Mouse (Mus musculus) kidney, postnatal 10 days (tissue): ENCODE results near the gene Ddo.

Experiments
- DNase-seq: peaks from one replicate; pipeline ENCODE4 v3.0.0; 2021; ENCODE audit warnings: mixed read lengths

Ddo gene

GRCm38 (mm10) chr10:40629656-40630311 is at the start of gene Ddo:
TSS of gene Ddo (plus strand) at chr10:40630011.
- DNase-seq, result peak; percentile 65

- peak; percentile 32 for DNase-seq
Measured at GRCm38 (mm10) chr10:40583584-40584255, 46.1 kb upstream of the Ddo start.

- DNase-seq, result no peak
Measured at GRCm38 (mm10) chr10:40592186-40592585, 37.6 kb upstream of the Ddo start.

GRCm38 (mm10) chr10:40597177-40597576 is 32.6 kb upstream of the Ddo start:
- no peak for DNase-seq

- DNase-seq, result no peak
Measured at GRCm38 (mm10) chr10:40604706-40605394, 25.0 kb upstream of the Ddo start.

GRCm38 (mm10) chr10:40617973-40618372 is 11.8 kb upstream of the Ddo start:
- DNase-seq, result no peak

- DNase-seq, result no peak
Measured at GRCm38 (mm10) chr10:40619760-40620159, 10.1 kb upstream of the Ddo start.

- DNase-seq, result peak; percentile 72
Measured at GRCm38 (mm10) chr10:40629140-40629539, 671 bp upstream of the Ddo start.

- peak; percentile 74 for DNase-seq
Measured at GRCm38 (mm10) chr10:40630457-40630856, 646 bp downstream of the Ddo start.

- DNase-seq, result peak; percentile 46
Measured at GRCm38 (mm10) chr10:40630961-40631360, 1.1 kb downstream of the Ddo start.

- DNase-seq, result no peak
Measured at GRCm38 (mm10) chr10:40632087-40632486, 2.3 kb downstream of the Ddo start.

GRCm38 (mm10) chr10:40637331-40637730 is 7.5 kb downstream of the Ddo start:
- DNase-seq, result no peak

- no peak for DNase-seq
Measured at GRCm38 (mm10) chr10:40638276-40638675, 8.5 kb downstream of the Ddo start.

- no peak for DNase-seq
Measured at GRCm38 (mm10) chr10:40638823-40639819, 9.3 kb downstream of the Ddo start.

GRCm38 (mm10) chr10:40640406-40640805 is 10.6 kb downstream of the Ddo start:
- no peak for DNase-seq

GRCm38 (mm10) chr10:40641901-40642300 is 12.1 kb downstream of the Ddo start:
- no peak for DNase-seq

- no peak for DNase-seq
Measured at GRCm38 (mm10) chr10:40643126-40643525, 13.3 kb downstream of the Ddo start.

GRCm38 (mm10) chr10:40644456-40644855 is 14.6 kb downstream of the Ddo start:
- no peak for DNase-seq

GRCm38 (mm10) chr10:40645346-40645745 is 15.5 kb downstream of the Ddo start:
- no peak for DNase-seq

- no peak for DNase-seq
Measured at GRCm38 (mm10) chr10:40648776-40649175, 19.0 kb downstream of the Ddo start.

- DNase-seq, result no peak
Measured at GRCm38 (mm10) chr10:40649634-40650033, 19.8 kb downstream of the Ddo start.

GRCm38 (mm10) chr10:40651676-40652075 is 21.9 kb downstream of the Ddo start:
- DNase-seq, result no peak

GRCm38 (mm10) chr10:40665270-40665669 is 35.5 kb downstream of the Ddo start:
- DNase-seq, result no peak
